Mouse (Mus musculus): Measurements from ENCODE around the gene Adamts13.
A peak's percentile ranks its signal among the peaks of the same experiment; 100 is the strongest.

Adamts13 gene

GRCm38 (mm10) chr2:27036003-27036402 is 62.8 kb downstream of the Adamts13 start:
- no peak for DNase-seq (ENCODE audit: extremely low spot score)

GRCm38 (mm10) chr2:27037008-27037407 is 63.8 kb downstream of the Adamts13 start:
- no peak for DNase-seq (ENCODE audit: extremely low spot score)

- peak; percentile 77 for DNase-seq (ENCODE audit: extremely low spot score)
Measured at GRCm38 (mm10) chr2:27038596-27038995, 65.4 kb downstream of the Adamts13 start.

GRCm38 (mm10) chr2:27039286-27039685 is 66.1 kb downstream of the Adamts13 start:
- DNase-seq (ENCODE audit: extremely low spot score): peak; percentile 17

GRCm38 (mm10) chr2:27042131-27042844 is 69.1 kb downstream of the Adamts13 start:
- DNase-seq (ENCODE audit: extremely low spot score): no peak

- DNase-seq (ENCODE audit: extremely low spot score): peak; percentile 78
Measured at GRCm38 (mm10) chr2:27043461-27043860, 70.2 kb downstream of the Adamts13 start.

GRCm38 (mm10) chr2:27044166-27044565 is 71.0 kb downstream of the Adamts13 start:
- DNase-seq (ENCODE audit: extremely low spot score): no peak

GRCm38 (mm10) chr2:27044641-27045040 is 71.4 kb downstream of the Adamts13 start:
- DNase-seq (ENCODE audit: extremely low spot score): no peak

- no peak for DNase-seq (ENCODE audit: extremely low spot score)
Measured at GRCm38 (mm10) chr2:27045979-27046770, 73.0 kb downstream of the Adamts13 start.

GRCm38 (mm10) chr2:27049408-27049807 is 76.2 kb downstream of the Adamts13 start:
- no peak for DNase-seq (ENCODE audit: extremely low spot score)

GRCm38 (mm10) chr2:27058251-27058650 is 85.0 kb downstream of the Adamts13 start:
- DNase-seq (ENCODE audit: extremely low spot score): no peak

GRCm38 (mm10) chr2:27058751-27059150 is 85.5 kb downstream of the Adamts13 start:
- DNase-seq (ENCODE audit: extremely low spot score): no peak

GRCm38 (mm10) chr2:27059187-27059586 is 86.0 kb downstream of the Adamts13 start:
- no peak for DNase-seq (ENCODE audit: extremely low spot score)

Data from embryo, embryonic 9.5 days (tissue).